Mouse (Mus musculus) forebrain, embryonic 12.5 days (tissue): ENCODE data around the gene Nkx6-1. TPM values are rescaled to one million over a fixed set of nuclear protein-coding genes. Genes with fewer than 3 reads are reported as not detected.
A peak's percentile ranks its signal among the peaks of the same experiment; 100 is the strongest.

Experiments
- ATAC-seq: fragments of 200-750 bp; cut with Nextera tagmentation; 2 replicates; pipeline ENCODE4 v1.8.0; 2017; ENCODE audit warnings: moderate TSS enrichment; ENCODE audit not compliant: low FRiP score
- H3K27ac ChIP-seq: fragments of 300-500 bp; sonication (generic); 2 replicates; pipeline ENCODE4 v1.5.1; 2016; ENCODE audit warnings: mild to moderate bottlenecking
- H3K27me3 ChIP-seq: fragments of 300-500 bp; sonication (generic); 2 replicates; pipeline ENCODE4 v1.6.1; 2016; ENCODE audit warnings: mild to moderate bottlenecking
- H3K36me3 ChIP-seq: fragments of 300-500 bp; sonication (generic); replicated peaks from 2 replicates; pipeline ENCODE4 v1.6.1; 2016; ENCODE audit warnings: mild to moderate bottlenecking
- H3K4me1 ChIP-seq: fragments of 300-500 bp; sonication (generic); 2 replicates; pipeline ENCODE4 v1.6.1; 2016
- H3K4me2 ChIP-seq: fragments of 300-500 bp; sonication (generic); 2 replicates; pipeline ENCODE4 v1.6.1; 2016; ENCODE audit warnings: mild to moderate bottlenecking, moderate library complexity
- H3K4me3 ChIP-seq: fragments of 300-500 bp; sonication (generic); replicated peaks from 2 replicates; pipeline ENCODE4 v1.5.1; 2016; ENCODE audit warnings: mild to moderate bottlenecking
- H3K9ac ChIP-seq: fragments of 300-500 bp; sonication (generic); 2 replicates; pipeline ENCODE4 v1.6.1; 2016; ENCODE audit warnings: mild to moderate bottlenecking
- H3K9me3 ChIP-seq: fragments of 300-500 bp; sonication (generic); 2 replicates; pipeline ENCODE4 v1.6.1; 2016
- WGBS: fragments of 180-500 bp; shearing (Covaris S2); methylation state at CpG from one replicate; pipeline ENCODE4 v1.1.7; 2016; 5-methylcytosine and 5-hydroxymethylcytosine counted together
- polyA plus RNA-seq: library from polyadenylated mRNA; unstranded; fragments of >200 nt; fragmentation: Nextera tagmentation; extraction: Ambion mirVana; gene quantifications from 2 replicates; pipeline ENCODE4 v1.2.1, GENCODE M21; 2016

Gene Nkx6-1
- 0.40 and 0.50 TPM in 2 replicates for polyA plus RNA-seq

DNA sequence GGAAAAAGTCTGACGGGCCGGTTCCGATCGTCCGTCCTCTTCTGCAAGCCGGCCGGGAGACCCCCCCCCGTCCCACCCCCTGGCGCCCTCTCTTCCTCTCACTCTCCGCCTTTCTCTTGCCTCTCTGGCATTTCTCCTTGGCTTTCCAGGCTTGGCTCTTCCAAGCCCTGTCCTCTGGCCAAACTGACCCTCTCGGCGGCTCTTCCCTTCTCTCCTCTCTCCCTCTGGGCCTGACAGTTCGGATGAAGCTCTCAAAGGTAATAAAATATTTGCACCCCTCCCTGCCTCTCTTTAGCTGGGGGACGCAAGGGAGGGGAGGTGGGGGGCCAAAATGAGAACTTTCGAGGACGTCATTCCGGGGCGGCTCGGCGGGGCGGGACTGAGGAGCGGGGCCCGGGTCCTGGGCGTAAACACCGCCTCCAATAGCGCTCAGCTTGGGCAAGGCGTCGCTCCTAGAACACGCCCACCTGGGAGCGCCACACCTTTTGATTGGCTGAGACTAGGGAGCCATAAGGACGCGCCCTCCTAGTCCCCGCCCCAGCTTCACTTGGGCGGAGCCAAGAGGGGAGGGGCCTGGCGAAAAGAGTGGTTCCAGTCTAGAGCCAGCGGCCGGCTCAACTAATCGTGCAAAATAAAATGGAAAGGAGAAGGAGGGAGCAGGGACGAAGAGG, at the start of gene Nkx6-1:
Gene Nkx6-1 (minus strand): TSS at position 52 of the 671 bp plus-strand sequence.
- under 1% methylated on average over 39 of the region's 39 CpGs for WGBS
- ATAC-seq = peak; percentile 97
- peak within 1 kb of the TSS; percentile 22 for H3K9ac ChIP-seq
- H3K27ac ChIP-seq = no peak within 1 kb of the TSS
- peak within 1 kb of the TSS; percentile 66 for H3K4me2 ChIP-seq
- no peaks in the 10 kb centered on the region for H3K9me3 ChIP-seq
- H3K4me1 ChIP-seq = peaks cover 30% of the 10 kb centered on the region
- H3K36me3 ChIP-seq = no peaks in the 10 kb centered on the region
- H3K4me3 ChIP-seq = peak within 1 kb of the TSS; percentile 41
- peaks cover 95% of the 10 kb centered on the region for H3K27me3 ChIP-seq

- 84% methylated on average over 6 of the region's 6 CpGs for WGBS
- Histone ChIP-seq H3K36me3 (no peaks in the 10 kb centered on the region), H3K4me2 (no peak overlapping the region)
Measured at GRCm38 (mm10) chr5:101713064-101713613, 48.3 kb upstream of the Nkx6-1 start.

DNA sequence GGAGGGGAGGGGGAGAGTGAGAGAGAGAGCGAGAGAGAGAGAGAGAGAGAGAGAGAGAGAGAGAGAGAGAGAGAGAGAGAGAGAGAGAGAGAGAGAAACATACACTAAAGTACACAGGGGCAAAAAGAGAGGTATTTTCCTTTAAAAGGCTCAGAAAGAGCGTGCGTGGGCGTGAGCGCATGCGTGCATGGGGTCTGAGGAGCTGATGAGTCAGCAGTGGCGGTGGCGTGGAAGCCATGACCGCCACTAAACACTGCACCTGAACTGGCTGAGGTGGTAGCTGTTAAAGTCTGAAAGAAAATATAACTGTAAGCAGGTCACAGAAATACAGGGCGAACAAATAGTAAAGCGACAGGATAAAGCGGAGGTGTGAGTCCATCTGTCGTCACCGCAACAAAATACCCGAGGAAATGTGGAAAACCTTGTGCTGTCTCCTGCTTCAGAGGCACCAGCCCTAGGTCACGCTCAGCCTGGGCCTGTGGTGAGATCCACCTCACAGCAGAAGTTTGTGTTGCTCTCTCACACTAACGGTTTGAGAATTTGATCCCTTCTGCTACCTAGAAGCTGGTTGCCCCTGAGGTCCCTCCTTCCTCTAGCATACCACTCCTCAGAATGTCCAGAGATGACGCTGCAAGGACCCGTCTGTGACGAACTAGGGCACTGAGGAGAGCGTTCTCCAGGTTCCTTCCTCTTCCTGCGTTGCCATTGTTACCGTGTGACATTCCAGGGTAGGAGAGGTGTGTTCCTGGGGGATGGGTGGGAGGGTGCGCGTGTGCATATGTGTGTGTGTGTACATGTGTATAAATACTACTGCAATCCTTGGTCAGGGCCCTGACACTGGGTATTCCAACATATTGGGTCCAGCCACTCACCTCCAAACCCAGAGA, 38.8 kb upstream of the Nkx6-1 start:
- no peaks in the 10 kb centered on the region for H3K4me1 ChIP-seq
- no peak overlapping the region for H3K9ac ChIP-seq
- H3K36me3 ChIP-seq = no peaks in the 10 kb centered on the region
- H3K27me3 ChIP-seq = peaks cover 8% of the 10 kb centered on the region
- ATAC-seq = no peak
- no peak overlapping the region for H3K4me3 ChIP-seq
- WGBS = 78% methylated on average over 24 of the region's 25 CpGs
- H3K4me2 ChIP-seq = no peak overlapping the region
- H3K9me3 ChIP-seq = no peaks in the 10 kb centered on the region
- no peak overlapping the region for H3K27ac ChIP-seq

More at GRCm38 (mm10) chr5:101713064-101713613, 48.3 kb upstream of the Nkx6-1 start:
- no peaks in the 10 kb centered on the region for H3K9me3 ChIP-seq
- H3K4me3 ChIP-seq = no peak overlapping the region
- no peaks in the 10 kb centered on the region for H3K4me1 ChIP-seq
- ATAC-seq = no peak
- no peak overlapping the region for H3K27ac ChIP-seq
- H3K9ac ChIP-seq = no peak overlapping the region
- H3K27me3 ChIP-seq = no peaks in the 10 kb centered on the region

DNA sequence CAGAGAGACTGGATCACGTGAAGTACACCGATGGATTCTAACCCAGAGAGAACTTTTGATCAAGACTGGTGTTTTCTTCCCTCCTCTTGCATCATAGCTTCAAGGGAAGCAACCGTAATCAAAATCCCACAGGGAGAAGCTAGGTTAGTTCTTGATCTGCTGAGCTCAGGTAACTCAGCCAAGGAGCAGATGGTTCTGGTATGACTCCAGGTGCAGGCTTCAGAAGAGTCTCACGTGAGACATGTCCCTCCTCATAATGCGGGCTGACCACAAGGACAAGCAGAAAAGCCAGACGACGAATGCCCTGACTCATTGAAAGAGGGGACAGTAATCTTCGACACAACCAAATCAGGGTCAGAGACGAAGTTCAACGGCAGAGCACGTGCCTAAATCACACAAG, 37.8 kb upstream of the Nkx6-1 start:
- no peaks in the 10 kb centered on the region for H3K36me3 ChIP-seq
- WGBS = 90% methylated on average over 11 of the region's 11 CpGs
- no peaks in the 10 kb centered on the region for H3K4me1 ChIP-seq

DNA sequence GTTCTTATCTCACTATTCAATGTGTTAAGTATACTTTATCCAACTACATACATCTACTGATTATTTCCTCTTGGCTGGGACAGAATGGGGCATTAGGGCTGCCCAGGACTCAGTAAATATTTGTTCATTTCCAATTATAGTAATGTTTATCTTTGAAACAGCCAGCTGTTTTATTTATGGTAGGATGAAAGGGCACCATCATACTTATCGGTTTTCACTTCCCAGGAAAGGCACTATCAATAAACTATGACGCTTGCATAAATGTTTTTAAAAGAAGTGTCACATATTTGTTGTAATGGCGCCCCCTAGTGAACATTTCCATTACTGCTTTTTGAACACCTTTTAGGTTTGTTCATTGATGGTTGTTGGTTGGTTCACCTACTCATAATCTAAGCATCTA, 35.8 kb upstream of the Nkx6-1 start:
- Histone ChIP-seq H3K4me2 (no peak overlapping the region), H3K36me3 (no peaks in the 10 kb centered on the region), H3K4me1 (no peaks in the 10 kb centered on the region), H3K4me3 (no peak overlapping the region), H3K9ac (no peak overlapping the region), H3K27me3 (peaks cover 8% of the 10 kb centered on the region), H3K27ac (no peak overlapping the region), H3K9me3 (no peaks in the 10 kb centered on the region)
- 14% methylated on average over 3 of the region's 3 CpGs for whole genome bisulfite sequencing
- ATAC-seq = no peak

More for the DNA sequence above, 37.8 kb upstream of the Nkx6-1 start:
- Histone ChIP-seq H3K4me3 (no peak overlapping the region), H3K27me3 (peaks cover 8% of the 10 kb centered on the region), H3K4me2 (no peak overlapping the region), H3K9ac (no peak overlapping the region), H3K9me3 (no peaks in the 10 kb centered on the region), H3K27ac (no peak overlapping the region)
- ATAC-seq = no peak

GRCm38 (mm10) chr5:101688581-101688980, 23.8 kb upstream of the Nkx6-1 start:
- Histone ChIP-seq H3K9me3 (no peaks in the 10 kb centered on the region), H3K27ac (no peak overlapping the region), H3K27me3 (peaks cover 15% of the 10 kb centered on the region; the same call in 1 of the 2 replicates), H3K9ac (no peak overlapping the region), H3K36me3 (no peaks in the 10 kb centered on the region), H3K4me1 (peaks cover 6% of the 10 kb centered on the region), H3K4me2 (peak overlapping the region; percentile 39), H3K4me3 (peak overlapping the region; percentile 12; the same call in 1 of the 2 replicates)
- WGBS = 11% methylated on average over 15 of the region's 15 CpGs
- ATAC-seq = peak; percentile 46; the same call in 1 of the 2 replicates

DNA sequence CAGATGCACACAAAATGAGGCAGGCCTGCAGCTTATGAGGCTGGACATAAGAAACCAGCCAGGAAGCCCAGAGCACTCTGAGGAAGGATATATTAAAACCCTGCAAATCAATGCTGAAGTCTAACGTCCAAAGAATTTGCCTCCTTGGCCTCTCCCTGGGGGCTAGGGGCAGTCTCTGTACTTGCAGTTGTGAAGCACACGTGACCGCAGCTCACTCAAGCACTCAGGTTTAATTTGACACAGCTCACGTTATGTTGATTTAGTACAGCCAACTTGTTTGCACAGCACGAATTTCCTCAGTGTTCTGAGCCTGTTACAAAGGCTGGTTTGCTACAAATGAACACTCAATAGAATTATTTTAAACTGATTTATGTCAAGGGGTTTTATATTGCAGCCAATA, 18.5 kb upstream of the Nkx6-1 start:
- H3K4me3 ChIP-seq = no peak overlapping the region
- 64% methylated on average over 5 of the region's 5 CpGs for WGBS
- H3K4me2 ChIP-seq = no peak overlapping the region
- H3K27me3 ChIP-seq = peaks cover 15% of the 10 kb centered on the region; the same call in 1 of the 2 replicates
- H3K36me3 ChIP-seq = no peaks in the 10 kb centered on the region
- no peaks in the 10 kb centered on the region for H3K9me3 ChIP-seq
- H3K4me1 ChIP-seq = peaks cover 3% of the 10 kb centered on the region; the same call in 1 of the 2 replicates
- no peak for ATAC-seq
- no peak overlapping the region for H3K27ac ChIP-seq
- H3K9ac ChIP-seq = no peak overlapping the region

- Histone ChIP-seq H3K27me3 (0 out of 2 replicates have a peak, but pooled peaks cover 4% of the 10 kb centered on the region), H3K4me2 (no peak overlapping the region), H3K27ac (no peak overlapping the region), H3K36me3 (no peaks in the 10 kb centered on the region), H3K4me1 (no peaks in the 10 kb centered on the region), H3K9me3 (no peaks in the 10 kb centered on the region), H3K9ac (no peak overlapping the region), H3K4me3 (no peak overlapping the region)
- ATAC-seq = no peak
- 79% methylated on average over 6 of the region's 6 CpGs for WGBS
Measured at GRCm38 (mm10) chr5:101680338-101680737, 15.5 kb upstream of the Nkx6-1 start.

GRCm38 (mm10) chr5:101669381-101669780, 4.6 kb upstream of the Nkx6-1 start:
- peaks cover 12% of the 10 kb centered on the region for H3K4me1 ChIP-seq
- peaks cover 65% of the 10 kb centered on the region for H3K27me3 ChIP-seq
- 2% methylated on average over 15 of the region's 15 CpGs for WGBS
- no peaks in the 10 kb centered on the region for H3K36me3 ChIP-seq
- H3K4me2 ChIP-seq = no peak overlapping the region
- no peaks in the 10 kb centered on the region for H3K9me3 ChIP-seq
- H3K4me3 ChIP-seq = no peak overlapping the region
- no peak for ATAC-seq
- H3K27ac ChIP-seq = no peak overlapping the region
- H3K9ac ChIP-seq = no peak overlapping the region

DNA sequence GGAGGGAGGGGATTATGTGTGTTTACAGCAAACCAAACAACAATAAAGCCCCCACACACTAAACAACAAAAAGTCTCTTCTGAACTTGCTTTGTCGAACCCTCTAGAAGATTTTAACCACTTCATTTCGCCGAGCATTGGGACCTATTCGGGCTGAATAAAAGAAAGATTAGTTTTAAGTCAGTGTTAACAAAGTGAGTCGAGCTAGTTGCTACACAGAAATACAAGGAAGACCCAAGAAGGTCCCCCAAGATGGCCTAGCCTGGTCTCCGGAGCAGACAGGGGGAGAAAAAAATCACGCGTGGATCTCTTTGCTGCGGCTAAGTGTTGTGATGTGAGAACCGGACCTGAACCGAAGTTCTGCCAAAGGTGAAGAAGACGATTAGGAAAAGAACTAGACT, 3.7 kb upstream of the Nkx6-1 start:
- H3K4me3 ChIP-seq = no peak overlapping the region
- H3K9me3 ChIP-seq = no peaks in the 10 kb centered on the region
- peaks cover 74% of the 10 kb centered on the region for H3K27me3 ChIP-seq
- H3K36me3 ChIP-seq = no peaks in the 10 kb centered on the region
- no peak overlapping the region for H3K27ac ChIP-seq
- WGBS = 3% methylated on average over 12 of the region's 12 CpGs
- H3K9ac ChIP-seq = no peak overlapping the region
- no peak overlapping the region for H3K4me2 ChIP-seq
- H3K4me1 ChIP-seq = peaks cover 21% of the 10 kb centered on the region
- ATAC-seq = no peak

DNA sequence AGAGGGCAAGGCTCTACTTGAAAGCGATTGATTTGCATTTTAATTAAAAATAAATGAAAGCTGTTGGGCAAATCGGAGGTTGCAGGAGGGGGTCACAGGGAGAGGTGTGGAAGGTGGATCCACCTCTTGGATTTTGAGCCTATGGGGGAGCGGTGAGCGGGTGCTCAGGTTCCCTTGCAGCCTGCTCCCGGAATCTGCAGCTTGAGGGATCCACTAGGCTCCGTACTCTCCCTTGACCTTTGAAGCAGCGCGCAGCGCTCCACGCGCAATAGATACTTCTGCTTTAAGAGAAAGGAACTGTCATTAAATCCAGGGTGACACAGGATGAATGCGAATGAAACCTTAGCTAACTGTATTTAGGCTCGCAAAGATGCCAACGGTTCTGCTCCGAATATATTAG, 3.2 kb upstream of the Nkx6-1 start:
- Histone ChIP-seq H3K4me3 (no peak overlapping the region), H3K4me1 (peaks cover 25% of the 10 kb centered on the region), H3K27me3 (peaks cover 78% of the 10 kb centered on the region), H3K27ac (no peak overlapping the region), H3K36me3 (no peaks in the 10 kb centered on the region), H3K9ac (no peak overlapping the region), H3K4me2 (no peak overlapping the region), H3K9me3 (no peaks in the 10 kb centered on the region)
- under 1% methylated on average over 15 of the region's 15 CpGs for WGBS
- no peak for ATAC-seq

- no peak overlapping the region for H3K4me2 ChIP-seq
- WGBS = under 1% methylated on average over 19 of the region's 19 CpGs
- H3K27ac ChIP-seq = no peak overlapping the region
- no peak for ATAC-seq
- H3K27me3 ChIP-seq = peaks cover 84% of the 10 kb centered on the region
- no peaks in the 10 kb centered on the region for H3K9me3 ChIP-seq
- H3K4me3 ChIP-seq = no peak overlapping the region
- no peak overlapping the region for H3K9ac ChIP-seq
- H3K4me1 ChIP-seq = peaks cover 30% of the 10 kb centered on the region
- H3K36me3 ChIP-seq = no peaks in the 10 kb centered on the region
Measured at GRCm38 (mm10) chr5:101667263-101667990, 2.6 kb upstream of the Nkx6-1 start.
